Mouse (Mus musculus) intestine, embryonic 15.5 days (tissue): ENCODE measurements around the gene Acyp2. TPM values are rescaled to one million over a fixed set of nuclear protein-coding genes. Genes with fewer than 3 reads are reported as not detected.

Experiments used
- ATAC-seq: fragments of 200-750 bp; cut with Nextera tagmentation; 2 replicates; pipeline ENCODE4 v1.8.0; 2017; ENCODE audit warnings: moderate TSS enrichment, moderate library complexity
- H3K27ac ChIP-seq: fragments of 300-500 bp; sonication (generic); 2 replicates; pipeline ENCODE4 v1.5.1; 2015; ENCODE audit warnings: mild to moderate bottlenecking, inconsistent platforms
- H3K27me3 ChIP-seq: fragments of 300-500 bp; sonication (generic); replicated peaks from 2 replicates; pipeline ENCODE4 v1.6.1; 2015; ENCODE audit warnings: inconsistent platforms
- H3K36me3 ChIP-seq: fragments of 300-500 bp; sonication (generic); 2 replicates; pipeline ENCODE4 v1.6.1; 2015; ENCODE audit warnings: inconsistent platforms
- H3K4me1 ChIP-seq: fragments of 300-500 bp; sonication (generic); replicated peaks from 2 replicates; pipeline ENCODE4 v1.6.1; 2015; ENCODE audit warnings: inconsistent platforms
- H3K4me2 ChIP-seq: fragments of 300-500 bp; sonication (generic); replicated peaks from 2 replicates; pipeline ENCODE4 v1.6.1; 2015; ENCODE audit warnings: mild to moderate bottlenecking, inconsistent platforms
- H3K4me3 ChIP-seq: fragments of 300-500 bp; sonication (generic); replicated peaks from 2 replicates; pipeline ENCODE4 v1.5.1; 2015; ENCODE audit warnings: inconsistent platforms
- H3K9ac ChIP-seq: fragments of 300-500 bp; sonication (generic); 2 replicates; pipeline ENCODE4 v1.6.1; 2015; ENCODE audit warnings: inconsistent platforms
- H3K9me3 ChIP-seq: fragments of 300-500 bp; sonication (generic); 2 replicates; pipeline ENCODE4 v1.6.1; 2016; ENCODE audit warnings: inconsistent platforms
- WGBS: fragments of 180-500 bp; shearing (Covaris S2); methylation state at CpG from one replicate; pipeline ENCODE4 v1.1.7; 2015; 5-methylcytosine and 5-hydroxymethylcytosine counted together
- polyA plus RNA-seq: library from polyadenylated mRNA; unstranded; fragments of >200 nt; fragmentation: Nextera tagmentation; extraction: Ambion mirVana; gene quantifications from 2 replicates; pipeline ENCODE4 v1.2.1, GENCODE M21; 2015

Acyp2 gene
- polyA plus RNA-seq, 1 experiment from 2014 or later, result 11.1 TPM

DNA sequence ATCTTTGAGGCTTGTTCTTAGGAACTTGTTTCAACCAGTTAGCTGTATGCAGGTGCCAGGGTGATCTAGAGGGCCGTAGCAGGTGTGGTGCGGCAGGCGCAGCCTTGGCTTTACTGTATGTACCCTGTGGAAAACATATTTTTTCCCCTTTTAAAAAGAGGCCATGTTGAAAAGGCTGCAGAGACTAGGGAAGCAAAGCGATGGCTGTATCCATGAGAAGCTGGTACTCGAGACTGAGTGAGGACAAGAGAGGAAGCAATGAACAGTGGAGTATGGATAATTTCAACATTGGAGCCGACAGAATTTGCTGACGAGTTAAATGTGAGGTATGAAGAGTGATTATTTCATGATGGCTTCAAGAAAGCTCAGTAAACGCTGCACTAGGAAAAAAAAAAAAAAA, 178.2 kb downstream of the Acyp2 start:
- 63% methylated on average over 8 of the region's 8 CpGs for WGBS
- Histone ChIP-seq H3K4me3 (no peak overlapping the region), H3K27ac (no peak overlapping the region), H3K36me3 (no peaks in the 10 kb centered on the region), H3K9me3 (no peaks in the 10 kb centered on the region), H3K4me2 (peak overlapping the region; percentile 80), H3K27me3 (no peaks in the 10 kb centered on the region), H3K4me1 (no peaks in the 10 kb centered on the region; the same call in 1 of the 2 replicates), H3K9ac (no peak overlapping the region)
- peak; percentile 15; the same call in 1 of the 2 replicates for ATAC-seq

Other genes starting within 250 kb of the Acyp2 start
- not detected in 2 replicates for gene 4930505A04Rik, start 177.8 kb downstream of the Acyp2 start, polyA plus RNA-seq
- gene Psme4, start 122.1 kb upstream of the Acyp2 start, polyA plus RNA-seq, result 16.4 and 17.5 TPM in 2 replicates
- 0.23 and 0.39 TPM in 2 replicates for gene Gpr75, start 235.8 kb upstream of the Acyp2 start, polyA plus RNA-seq
- gene Asb3, start 235.8 kb upstream of the Acyp2 start, polyA plus RNA-seq, result 22.0 and 24.4 TPM in 2 replicates